28 mouse cellular contexts compared by ENCODE assay signal in genomic region chr13:37798811-37799210, GRCm38 (mm10).
"Had no signal": no experiment of that assay in that cellular context is flagged by ENCODE, and none has a peak within 500 bp of the region (broad histone marks: within the 10 kb centered on the region; RNA-seq: fewer than 3 reads in every experiment).

No protein-coding gene starts in this region.

- H3K4me2 ChIP-seq: embryonic facial prominence, embryonic 12.5 days; embryonic facial prominence, embryonic 13.5 days; embryonic facial prominence, embryonic 15.5 days; forebrain, embryonic 12.5 days; forebrain, embryonic 13.5 days; forebrain, embryonic 15.5 days had no signal

- DNase-seq: cerebellum, adult 18-20 months; cerebellum, adult 2 months; cerebellum, adult 8-10 months; cerebellum, adult 9-10 months; cerebellum, adult 9-11 months; cerebellum, postnatal 10 days; cerebellum, postnatal 14 days; cerebellum, postnatal 25 days; cerebellum, postnatal 36 days; embryo, embryonic 11 days; forebrain, postnatal 0 days; gastrocnemius, adult 2 months; gastrocnemius, postnatal 10 days; gastrocnemius, postnatal 14 days; gastrocnemius, postnatal 25 days; gastrocnemius, postnatal 36 days; heart, adult 18-20 months had no signal

- H3K36me3 ChIP-seq: embryonic facial prominence, embryonic 10.5 days; embryonic facial prominence, embryonic 12.5 days; embryonic facial prominence, embryonic 13.5 days; embryonic facial prominence, embryonic 15.5 days; forebrain, embryonic 10.5 days; forebrain, embryonic 12.5 days; forebrain, embryonic 15.5 days had no signal

- H3K4me1 ChIP-seq: embryonic facial prominence, embryonic 12.5 days; embryonic facial prominence, embryonic 13.5 days; embryonic facial prominence, embryonic 15.5 days; forebrain, embryonic 15.5 days had no signal

- H3K9ac ChIP-seq: embryonic facial prominence, embryonic 12.5 days; embryonic facial prominence, embryonic 13.5 days; embryonic facial prominence, embryonic 15.5 days; forebrain, embryonic 12.5 days; forebrain, embryonic 13.5 days; forebrain, embryonic 15.5 days; forebrain, postnatal 0 days had no signal

- H3K9me3 ChIP-seq: embryonic facial prominence, embryonic 10.5 days; embryonic facial prominence, embryonic 12.5 days; embryonic facial prominence, embryonic 13.5 days; embryonic facial prominence, embryonic 15.5 days; forebrain, embryonic 10.5 days; forebrain, embryonic 12.5 days; forebrain, embryonic 13.5 days; forebrain, embryonic 15.5 days had no signal

- H3K4me3 ChIP-seq: embryonic facial prominence, embryonic 10.5 days; embryonic facial prominence, embryonic 12.5 days; embryonic facial prominence, embryonic 13.5 days; embryonic facial prominence, embryonic 15.5 days; erythroblast, embryonic 14.5 days; forebrain, embryonic 10.5 days; forebrain, embryonic 12.5 days; forebrain, embryonic 13.5 days; forebrain, embryonic 15.5 days; gastrocnemius, adult 2 months had no signal

- ATAC-seq: forebrain, embryonic 13.5 days; forebrain, embryonic 14.5 days; forebrain, embryonic 15.5 days; forebrain, embryonic 16.5 days; forebrain, postnatal 0 days had no signal

- H3K27me3 ChIP-seq: embryonic facial prominence, embryonic 12.5 days; embryonic facial prominence, embryonic 13.5 days; embryonic facial prominence, embryonic 15.5 days; forebrain, embryonic 15.5 days had no signal

- H3K27ac ChIP-seq: embryonic facial prominence, embryonic 10.5 days; embryonic facial prominence, embryonic 12.5 days; embryonic facial prominence, embryonic 13.5 days; embryonic facial prominence, embryonic 15.5 days; forebrain, embryonic 10.5 days; forebrain, embryonic 12.5 days; forebrain, embryonic 13.5 days; forebrain, embryonic 15.5 days; gastrocnemius, adult 2 months had no signal
